Mouse (Mus musculus): ENCODE results near the gene Gm21985. TPM values are rescaled to one million over a fixed set of nuclear protein-coding genes. Genes with fewer than 3 reads are reported as not detected.

Gm21985 gene
- polyA plus RNA-seq, 1 experiment from 2014 or later = not detected

DNA sequence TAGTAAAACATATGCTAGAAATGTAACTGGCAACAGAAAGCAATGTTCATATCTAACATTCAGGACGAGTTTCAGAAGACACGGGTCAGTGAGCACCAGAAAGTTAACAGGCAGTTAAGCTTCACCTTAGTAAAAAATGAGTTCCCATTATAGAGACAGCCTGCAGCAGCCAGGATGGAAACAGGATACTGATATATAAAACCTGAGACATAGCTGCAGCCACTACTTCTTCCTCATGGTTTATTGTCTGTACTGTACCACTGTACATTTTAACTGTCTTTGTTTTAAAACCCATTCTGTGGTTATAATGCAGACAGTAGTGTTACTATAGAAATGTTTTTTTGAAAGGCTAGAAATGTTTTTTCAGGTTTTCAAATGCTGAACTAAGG lies 94.7 kb downstream of the Gm21985 start:
- H3K4me2 ChIP-seq (replicated peaks; ENCODE audit: low read depth, low read length) = no peak overlapping the region
- DNase-seq (ENCODE audit: low spot score) = no peak
- no peak overlapping the region for H3K9ac ChIP-seq (ENCODE audit: low read depth, low read length)
- no peak for ATAC-seq (ENCODE audit: low FRiP score)
- no peaks in the 10 kb centered on the region for H3K27me3 ChIP-seq (ENCODE audit: control insufficient read depth, insufficient read depth, low read length)
- H3K27ac ChIP-seq (ENCODE audit: low read depth, low read length) = no peak overlapping the region
- no peaks in the 10 kb centered on the region for H3K4me1 ChIP-seq (replicated peaks; ENCODE audit: control insufficient read depth, insufficient read depth, low read length)
- H3K36me3 ChIP-seq (ENCODE audit: control insufficient read depth, insufficient read depth, low read length) = peaks cover 4% of the 10 kb centered on the region; the same call in 1 of the 2 replicates
- no peaks in the 10 kb centered on the region for H3K9me3 ChIP-seq (ENCODE audit: control insufficient read depth, low read length)
- H3K4me3 ChIP-seq (ENCODE audit: low read depth, low read length) = no peak overlapping the region
- WGBS = 86% methylated on average over 2 of the region's 2 CpGs

GRCm38 (mm10) chr2:112367222-112367621 lies 101.1 kb downstream of the Gm21985 start:
- Histone ChIP-seq H3K9ac (ENCODE audit: low read depth, low read length) (peak overlapping the region; percentile 84), H3K27ac (ENCODE audit: low read depth, low read length) (no peak overlapping the region), H3K4me2 (replicated peaks; ENCODE audit: low read depth, low read length) (peak overlapping the region; percentile 47), H3K4me3 (ENCODE audit: low read depth, low read length) (peak overlapping the region; percentile 93), H3K4me1 (replicated peaks; ENCODE audit: control insufficient read depth, insufficient read depth, low read length) (no peaks in the 10 kb centered on the region; the same call in 1 of the 2 replicates), H3K9me3 (ENCODE audit: control insufficient read depth, low read length) (no peaks in the 10 kb centered on the region), H3K36me3 (ENCODE audit: control insufficient read depth, insufficient read depth, low read length) (peaks cover 4% of the 10 kb centered on the region; the same call in 1 of the 2 replicates), H3K27me3 (ENCODE audit: control insufficient read depth, insufficient read depth, low read length) (no peaks in the 10 kb centered on the region)
- ATAC-seq (ENCODE audit: low FRiP score) (peak; percentile 31; the same call in 1 of the 2 replicates), DNase-seq (ENCODE audit: low spot score) (no peak)
- WGBS = 18% methylated on average over 15 of the region's 15 CpGs

- ATAC-seq (ENCODE audit: low FRiP score) = peak; percentile 90
Measured at GRCm38 (mm10) chr2:112367726-112368673, 101.9 kb downstream of the Gm21985 start, which contains the start of gene Emc4. Gene Emc4, minus strand, starts transcription at chr2:112368027.

DNA sequence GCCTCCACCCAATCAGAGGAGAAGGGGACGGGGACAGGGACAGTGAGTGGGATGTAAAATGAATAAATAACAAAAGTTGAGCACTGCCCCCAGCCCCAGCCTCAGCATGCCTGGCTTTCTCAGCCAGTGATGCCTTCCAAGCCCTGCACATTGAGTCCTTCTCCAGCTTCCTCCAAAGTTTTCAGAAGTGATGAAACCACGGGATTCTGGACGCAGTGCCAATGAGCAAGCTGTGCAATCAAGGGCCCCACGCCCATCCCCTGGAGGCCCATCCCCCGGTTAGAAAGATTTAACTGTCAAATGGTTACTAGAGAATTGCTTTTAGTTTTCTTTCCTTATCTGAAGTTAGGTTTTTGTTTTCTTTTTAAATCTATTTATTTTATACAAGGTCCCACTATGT lies 103.8 kb downstream of the Gm21985 start:
- Histone ChIP-seq H3K27ac (ENCODE audit: low read depth, low read length) (no peak overlapping the region), H3K36me3 (ENCODE audit: control insufficient read depth, insufficient read depth, low read length) (no peaks in the 10 kb centered on the region), H3K4me1 (replicated peaks; ENCODE audit: control insufficient read depth, insufficient read depth, low read length) (no peaks in the 10 kb centered on the region; the same call in 1 of the 2 replicates), H3K9ac (ENCODE audit: low read depth, low read length) (no peak overlapping the region), H3K27me3 (ENCODE audit: control insufficient read depth, insufficient read depth, low read length) (no peaks in the 10 kb centered on the region), H3K9me3 (ENCODE audit: control insufficient read depth, low read length) (no peaks in the 10 kb centered on the region), H3K4me3 (ENCODE audit: low read depth, low read length) (no peak overlapping the region), H3K4me2 (replicated peaks; ENCODE audit: low read depth, low read length) (no peak overlapping the region)
- DNase-seq (ENCODE audit: low spot score) (no peak), ATAC-seq (ENCODE audit: low FRiP score) (no peak)
- 82% methylated on average over 5 of the region's 5 CpGs for WGBS

More at GRCm38 (mm10) chr2:112367726-112368673, 101.9 kb downstream of the Gm21985 start, which contains the start of gene Emc4:
- peak; percentile 93 for DNase-seq (ENCODE audit: low spot score)
- no peaks in the 10 kb centered on the region for H3K9me3 ChIP-seq (ENCODE audit: control insufficient read depth, low read length)
- peak within 1 kb of the TSS; percentile 93 for H3K4me3 ChIP-seq (ENCODE audit: low read depth, low read length)
- peak within 1 kb of the TSS; percentile 47 for H3K4me2 ChIP-seq (replicated peaks; ENCODE audit: low read depth, low read length)
- peak within 1 kb of the TSS; percentile 67 for H3K27ac ChIP-seq (ENCODE audit: low read depth, low read length)
- peak within 1 kb of the TSS; percentile 84 for H3K9ac ChIP-seq (ENCODE audit: low read depth, low read length)
- WGBS = 2% methylated on average over 46 of the region's 46 CpGs
- no peaks in the 10 kb centered on the region; the same call in 1 of the 2 replicates for H3K4me1 ChIP-seq (replicated peaks; ENCODE audit: control insufficient read depth, insufficient read depth, low read length)
- peaks cover 4% of the 10 kb centered on the region; the same call in 1 of the 2 replicates for H3K36me3 ChIP-seq (ENCODE audit: control insufficient read depth, insufficient read depth, low read length)
- no peaks in the 10 kb centered on the region for H3K27me3 ChIP-seq (ENCODE audit: control insufficient read depth, insufficient read depth, low read length)

DNA sequence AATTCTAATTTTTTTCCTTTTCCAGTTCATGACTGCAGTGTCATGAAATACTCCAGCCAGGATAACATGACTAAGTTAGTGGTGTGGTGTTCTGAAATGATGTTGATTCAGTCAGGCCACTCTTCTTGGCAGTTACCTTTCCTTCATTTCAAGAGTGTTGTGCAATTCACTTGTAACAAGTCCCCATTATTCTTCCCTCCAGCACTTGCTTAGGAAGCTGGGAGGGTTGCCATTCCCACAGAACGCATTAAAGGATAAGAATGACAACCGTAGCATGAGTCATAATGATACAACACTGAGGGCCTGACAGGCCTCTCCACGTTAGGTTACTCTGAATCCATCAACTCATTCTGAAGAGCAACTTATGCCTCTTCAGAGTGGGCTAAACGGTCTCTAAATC lies 107.0 kb downstream of the Gm21985 start:
- H3K9ac ChIP-seq (ENCODE audit: low read depth, low read length) = no peak overlapping the region
- ATAC-seq (ENCODE audit: low FRiP score) (no peak), DNase-seq (ENCODE audit: low spot score) (no peak)
- H3K27ac ChIP-seq (ENCODE audit: low read depth, low read length) = no peak overlapping the region
- no peak overlapping the region for H3K4me3 ChIP-seq (ENCODE audit: low read depth, low read length)
- no peaks in the 10 kb centered on the region for H3K4me1 ChIP-seq (replicated peaks; ENCODE audit: control insufficient read depth, insufficient read depth, low read length)
- H3K9me3 ChIP-seq (ENCODE audit: control insufficient read depth, low read length) = no peaks in the 10 kb centered on the region
- H3K27me3 ChIP-seq (ENCODE audit: control insufficient read depth, insufficient read depth, low read length) = no peaks in the 10 kb centered on the region
- H3K36me3 ChIP-seq (ENCODE audit: control insufficient read depth, insufficient read depth, low read length) = no peaks in the 10 kb centered on the region
- 55% methylated on average over 4 of the region's 4 CpGs for WGBS
- no peak overlapping the region for H3K4me2 ChIP-seq (replicated peaks; ENCODE audit: low read depth, low read length)

- H3K9me3 ChIP-seq (ENCODE audit: control insufficient read depth, low read length) = no peaks in the 10 kb centered on the region
- H3K27me3 ChIP-seq (ENCODE audit: control insufficient read depth, insufficient read depth, low read length) = no peaks in the 10 kb centered on the region
- H3K9ac ChIP-seq (ENCODE audit: low read depth, low read length) = no peak overlapping the region
- no peaks in the 10 kb centered on the region for H3K36me3 ChIP-seq (ENCODE audit: control insufficient read depth, insufficient read depth, low read length)
- H3K4me2 ChIP-seq (replicated peaks; ENCODE audit: low read depth, low read length) = no peak overlapping the region
- WGBS = 62% methylated on average over 5 of the region's 5 CpGs
- H3K4me1 ChIP-seq (replicated peaks; ENCODE audit: control insufficient read depth, insufficient read depth, low read length) = no peaks in the 10 kb centered on the region
- H3K4me3 ChIP-seq (ENCODE audit: low read depth, low read length) = no peak overlapping the region
- H3K27ac ChIP-seq (ENCODE audit: low read depth, low read length) = no peak overlapping the region
- ATAC-seq (ENCODE audit: low FRiP score) (no peak), DNase-seq (ENCODE audit: low spot score) (no peak)
Measured at GRCm38 (mm10) chr2:112374610-112375009, 108.5 kb downstream of the Gm21985 start.

DNA sequence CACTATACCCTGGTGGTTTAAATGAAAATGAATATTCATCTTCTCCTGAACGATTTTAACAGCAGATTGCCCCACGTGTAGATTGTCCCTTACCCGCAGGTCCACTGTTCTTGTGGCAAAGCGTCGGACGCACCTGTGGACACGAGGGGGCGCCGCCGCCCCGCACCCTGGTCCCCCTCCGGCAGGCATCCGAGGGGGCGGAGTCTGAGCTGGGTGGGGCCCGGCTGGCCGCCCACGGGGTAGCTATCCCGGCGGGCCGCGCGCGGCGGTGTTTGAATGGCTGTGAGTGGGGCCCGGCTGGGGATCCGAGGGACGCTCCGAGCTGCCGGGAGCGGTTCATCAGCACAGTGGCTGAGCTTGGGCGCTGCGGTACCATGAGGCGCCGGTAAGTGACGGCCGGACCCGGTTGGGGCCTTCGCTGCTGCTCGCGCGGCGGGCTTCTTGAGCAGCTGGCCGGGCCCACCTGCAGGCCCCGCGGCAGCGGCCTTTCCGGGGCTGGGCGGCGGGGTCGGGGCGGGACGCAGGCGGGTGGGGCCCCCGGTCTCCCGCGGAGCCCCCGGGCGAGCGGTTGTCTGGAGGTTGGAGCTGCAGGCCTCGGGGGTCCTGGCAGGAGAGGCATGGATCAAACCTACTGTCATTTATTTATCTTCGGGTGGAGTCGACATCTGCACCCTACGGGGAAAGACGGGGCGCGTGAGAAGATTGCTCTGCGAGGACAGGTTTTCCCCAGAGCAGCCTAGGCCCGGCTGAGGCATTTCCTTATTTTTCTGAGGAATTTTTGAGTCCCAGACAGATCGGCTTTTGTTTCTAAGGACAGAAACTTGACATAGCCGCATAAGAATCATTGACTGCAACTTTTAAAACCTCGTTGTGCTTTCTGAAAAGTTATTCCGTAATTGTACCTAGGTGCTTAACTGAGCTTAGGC lies 113.1 kb downstream of the Gm21985 start, which contains the start of gene Katnbl1:
Gene Katnbl1, plus strand, starts transcription at position 239 of the 926 bp plus-strand sequence.
- peak within 1 kb of the TSS; percentile 93 for H3K4me3 ChIP-seq (ENCODE audit: low read depth, low read length)
- under 1% methylated on average over 64 of the region's 72 CpGs for WGBS
- peak; percentile 99 for ATAC-seq (ENCODE audit: low FRiP score)
- peak; percentile 96 for DNase-seq (ENCODE audit: low spot score)
- H3K27me3 ChIP-seq (ENCODE audit: control insufficient read depth, insufficient read depth, low read length) = no peaks in the 10 kb centered on the region
- H3K9me3 ChIP-seq (ENCODE audit: control insufficient read depth, low read length) = no peaks in the 10 kb centered on the region
- no peaks in the 10 kb centered on the region for H3K36me3 ChIP-seq (ENCODE audit: control insufficient read depth, insufficient read depth, low read length)
- peak within 1 kb of the TSS; percentile 94 for H3K9ac ChIP-seq (ENCODE audit: low read depth, low read length)
- H3K27ac ChIP-seq (ENCODE audit: low read depth, low read length) = peak within 1 kb of the TSS; percentile 83
- H3K4me1 ChIP-seq (replicated peaks; ENCODE audit: control insufficient read depth, insufficient read depth, low read length) = no peaks in the 10 kb centered on the region
- H3K4me2 ChIP-seq (replicated peaks; ENCODE audit: low read depth, low read length) = peak within 1 kb of the TSS; percentile 32

DNA sequence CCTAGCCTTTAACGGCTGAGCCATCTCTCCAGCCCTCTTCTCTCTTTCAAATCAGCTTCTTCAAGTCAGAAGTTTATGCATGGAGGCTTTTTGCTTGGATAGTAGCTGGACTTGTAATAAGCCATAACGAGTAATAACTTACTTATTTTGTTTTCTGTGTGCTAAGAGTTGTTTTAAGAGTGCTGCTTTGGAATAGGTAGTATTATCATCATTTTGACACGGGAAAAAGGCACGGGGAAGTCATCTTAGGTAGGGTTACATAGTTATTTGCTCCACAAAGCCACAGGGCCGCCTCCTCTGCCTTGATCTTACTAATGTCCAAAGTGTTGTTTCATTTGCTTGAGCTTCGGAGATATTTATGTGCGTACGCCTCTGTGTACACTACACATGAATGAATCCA lies 114.0 kb downstream of the Gm21985 start:
- 57% methylated on average over 8 of the region's 8 CpGs for WGBS
- peak overlapping the region; percentile 94; the same call in 1 of the 2 replicates for H3K9ac ChIP-seq (ENCODE audit: low read depth, low read length)
- no peaks in the 10 kb centered on the region for H3K36me3 ChIP-seq (ENCODE audit: control insufficient read depth, insufficient read depth, low read length)
- H3K4me3 ChIP-seq (ENCODE audit: low read depth, low read length) = peak overlapping the region; percentile 93
- ATAC-seq (ENCODE audit: low FRiP score) (no peak), DNase-seq (ENCODE audit: low spot score) (peak; percentile 9)
- H3K27me3 ChIP-seq (ENCODE audit: control insufficient read depth, insufficient read depth, low read length) = no peaks in the 10 kb centered on the region
- no peaks in the 10 kb centered on the region for H3K9me3 ChIP-seq (ENCODE audit: control insufficient read depth, low read length)
- H3K4me2 ChIP-seq (replicated peaks; ENCODE audit: low read depth, low read length) = peak overlapping the region; percentile 32
- no peak overlapping the region for H3K27ac ChIP-seq (ENCODE audit: low read depth, low read length)
- H3K4me1 ChIP-seq (replicated peaks; ENCODE audit: control insufficient read depth, insufficient read depth, low read length) = no peaks in the 10 kb centered on the region

Measured in hindbrain, embryonic 11.5 days (tissue).